Mouse (Mus musculus) megakaryocyte, embryonic 14.5 days (primary cell): ENCODE results near the gene Gapdhs.

Source experiments
- FLI1 ChIP-seq: IDR thresholded peaks from 2 replicates; pipeline ENCODE4 v1.6.1; 2012; ENCODE audit warnings: low read length, inconsistent platforms, mixed read lengths
- GATA1 ChIP-seq: IDR thresholded peaks from 3 replicates; pipeline ENCODE4 v1.6.1; 2012; ENCODE audit warnings: mixed read lengths, low read length, inconsistent platforms, borderline replicate concordance

GRCm38 (mm10) chr7:30761769-30762352 lies 18.4 kb upstream of the Gapdhs start:
- TF ChIP-seq GATA1 (no peak), FLI1 (no peak)
